Comparison of ENCODE assay signal across 18 mouse cellular contexts in the genomic region with DNA sequence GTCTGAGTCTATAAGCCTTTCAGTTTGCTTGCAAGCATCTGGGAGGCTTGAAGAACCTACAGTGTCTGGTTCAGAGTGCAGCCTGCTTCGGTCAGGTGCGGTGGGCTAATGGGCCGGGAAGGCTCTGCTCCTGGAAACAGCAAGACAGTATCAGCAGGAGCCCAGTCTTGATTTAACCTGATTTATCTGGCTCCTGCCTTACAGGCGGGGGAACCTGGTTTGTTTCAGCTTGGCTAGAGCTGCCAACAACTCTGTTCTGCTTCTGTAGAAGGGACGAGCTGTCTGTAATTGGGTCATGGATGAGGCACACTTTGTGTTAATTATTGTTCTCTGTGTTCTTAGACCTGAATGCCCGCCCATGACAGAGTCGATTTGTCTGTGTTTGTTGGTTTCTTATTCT.
A peak's percentile ranks its signal among the peaks of the same experiment; 100 is the strongest.
DNase-seq lines count a peak whose midpoint lies in the region; ATAC-seq and TF ChIP-seq lines count a peak whose summit lies in the region.
"Had no signal": no experiment of that assay in that cellular context is flagged by ENCODE, and none has a peak within 500 bp of the region (broad histone marks: within the 10 kb centered on the region; RNA-seq: fewer than 3 reads in every experiment).

No protein-coding gene starts in this region.

- no peak for TF ChIP-seq CTCF in lung, postnatal 0 days (IDR thresholded peaks at IDR 0.05)

- no peaks in the 10 kb centered on the region for H3K36me3 ChIP-seq in kidney, embryonic 16.5 days (ENCODE audit: insufficient read depth, low read length)
- H3K36me3 ChIP-seq in lung, postnatal 0 days (ENCODE audit: insufficient read depth, low read length), result no peaks in the 10 kb centered on the region
- H3K36me3 ChIP-seq: G1E; midbrain, embryonic 10.5 days had no signal

- no peak overlapping the region for H3K27ac ChIP-seq in kidney, embryonic 16.5 days (ENCODE audit: low read length)
- H3K27ac ChIP-seq in lung, postnatal 0 days (ENCODE audit: low read length), result no peak overlapping the region
- H3K27ac ChIP-seq: forebrain, embryonic 13.5 days; heart, adult 2 months; left cerebral cortex, adult 2 months; midbrain, embryonic 10.5 days had no signal

- H3K4me2 ChIP-seq in kidney, embryonic 16.5 days (replicated peaks; ENCODE audit: low read depth, low read length), result no peak overlapping the region
- H3K4me2 ChIP-seq in lung, postnatal 0 days (replicated peaks; ENCODE audit: low read depth, low read length), result no peak overlapping the region
- H3K4me2 ChIP-seq: forebrain, embryonic 13.5 days had no signal

- TF ChIP-seq EP300 in lung, postnatal 0 days (IDR thresholded peaks at IDR 0.05), result no peak

- 76% methylated on average over 7 of the region's 7 CpGs for WGBS in kidney, embryonic 16.5 days
- 86% methylated on average over 7 of the region's 7 CpGs for WGBS in lung, postnatal 0 days

- no peaks in the 10 kb centered on the region for H3K4me1 ChIP-seq in kidney, embryonic 16.5 days (ENCODE audit: insufficient read depth, low read length)
- H3K4me1 ChIP-seq in lung, postnatal 0 days (ENCODE audit: insufficient read depth, low read depth, low read length), result no peaks in the 10 kb centered on the region
- H3K4me1 ChIP-seq: forebrain, embryonic 13.5 days had no signal

- no peaks in the 10 kb centered on the region for H3K27me3 ChIP-seq in kidney, embryonic 16.5 days (ENCODE audit: insufficient read depth, low read length)
- H3K27me3 ChIP-seq in lung, postnatal 0 days (replicated peaks; ENCODE audit: insufficient read depth, low read length), result no peaks in the 10 kb centered on the region
- H3K27me3 ChIP-seq: forebrain, embryonic 13.5 days had no signal

- no peak overlapping the region for H3K4me3 ChIP-seq in kidney, embryonic 16.5 days (ENCODE audit: low read length)
- H3K4me3 ChIP-seq in lung, postnatal 0 days (ENCODE audit: low read depth, low read length), result no peak overlapping the region
- H3K4me3 ChIP-seq: forebrain, embryonic 13.5 days; heart, adult 2 months; left cerebral cortex, adult 2 months; midbrain, embryonic 10.5 days had no signal

- H3K9me3 ChIP-seq in kidney, embryonic 16.5 days (ENCODE audit: low read length), result no peaks in the 10 kb centered on the region
- no peaks in the 10 kb centered on the region for H3K9me3 ChIP-seq in lung, postnatal 0 days (ENCODE audit: low read length)
- H3K9me3 ChIP-seq: forebrain, embryonic 13.5 days; G1E; midbrain, embryonic 10.5 days had no signal

- ATAC-seq in kidney, embryonic 16.5 days (ENCODE audit: low FRiP score, low TSS enrichment), result peak; percentile 59; the same call in 1 of the 2 replicates
- no peak for ATAC-seq in lung, postnatal 0 days
- ATAC-seq: forebrain, embryonic 13.5 days had no signal

- no peak overlapping the region for H3K9ac ChIP-seq in kidney, embryonic 16.5 days (replicated peaks; ENCODE audit: low read length)
- H3K9ac ChIP-seq in lung, postnatal 0 days (replicated peaks; ENCODE audit: low read depth), result no peak overlapping the region
- H3K9ac ChIP-seq: forebrain, embryonic 13.5 days had no signal

- DNase-seq in cerebellum, postnatal 10 days, result peak; percentile 3 to 4
- DNase-seq in cerebellum, adult 8-10 months, result no peak
- DNase-seq in kidney, adult 18-20 months, result peak; percentile 13
- no peak for DNase-seq in kidney, postnatal 4 days
- no peak for DNase-seq in lung, postnatal 0 days (ENCODE audit: low spot score)
- no peak for DNase-seq in left cerebral cortex, adult 9 months (ENCODE audit: low spot score in 2 of 2)
- DNase-seq in thymus, postnatal 10 days (ENCODE audit: low spot score in 2 of 2), result no peak
- DNase-seq: cerebellum, adult 11 months; heart, adult 2 months; heart, postnatal 14 days; lung, postnatal 36 days; right cerebral cortex, adult 18-20 months; thymus, postnatal 4 days had no signal

Comparison
In these comparisons a context has a peak if more than half of its experiments do, and no peak if none do; other contexts are left out.
1. DNase-seq: peak in cerebellum, postnatal 10 days (2 of 2) and kidney, adult 18-20 months (single experiment); none in cerebellum, adult 8-10 months (single experiment), kidney, postnatal 4 days (0 of 2), lung, postnatal 0 days (single experiment), left cerebral cortex, adult 9 months (0 of 2) and thymus, postnatal 10 days (0 of 2).